Mouse (Mus musculus): Measurements from ENCODE around the gene Barx2. TPM values are rescaled to one million over a fixed set of nuclear protein-coding genes. Genes with fewer than 3 reads are reported as not detected.

The Barx2 gene
- polyA plus RNA-seq, 1 experiment = 1.0 TPM

DNA sequence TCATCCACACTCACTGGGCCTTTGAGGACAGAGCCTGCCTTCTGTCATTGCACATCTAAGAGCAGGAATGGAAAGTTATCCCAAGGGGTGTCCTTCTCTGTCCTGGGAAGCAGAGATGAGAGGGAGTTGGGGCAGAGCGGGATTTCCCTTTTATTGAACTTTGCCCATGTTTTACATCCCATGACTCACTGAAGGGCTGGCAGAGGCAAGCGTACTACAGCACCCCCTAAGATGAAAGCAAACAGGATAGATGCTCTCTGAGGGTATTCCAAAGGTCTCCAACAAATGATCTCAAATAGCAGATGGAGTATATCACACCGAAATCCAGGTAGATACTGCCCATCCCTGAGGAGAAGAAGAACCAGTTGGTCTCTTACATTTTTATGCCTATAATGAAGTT is 37.7 kb downstream of the Barx2 start:
- 91% methylated on average over 3 of the region's 3 CpGs for WGBS
- TF ChIP-seq POLR2A (IDR thresholded peaks at IDR 0.05; ENCODE audit: borderline replicate concordance, insufficient read depth, low read length) (no peak), CTCF (IDR thresholded peaks at IDR 0.05; ENCODE audit: borderline replicate concordance, insufficient read depth, low read depth, low read length) (no peak)
- Histone ChIP-seq H3K4me3 (replicated peaks; ENCODE audit: insufficient read depth, low read depth, low read length) (no peak overlapping the region), H3K4me1 (ENCODE audit: control insufficient read depth, insufficient read depth, low read length) (no peaks in the 10 kb centered on the region), H3K27ac (ENCODE audit: insufficient read depth, low read length) (no peak overlapping the region), H3K27me3 (ENCODE audit: control insufficient read depth, insufficient read depth, low read length) (no peaks in the 10 kb centered on the region)
- DNase-seq = no peak

DNA sequence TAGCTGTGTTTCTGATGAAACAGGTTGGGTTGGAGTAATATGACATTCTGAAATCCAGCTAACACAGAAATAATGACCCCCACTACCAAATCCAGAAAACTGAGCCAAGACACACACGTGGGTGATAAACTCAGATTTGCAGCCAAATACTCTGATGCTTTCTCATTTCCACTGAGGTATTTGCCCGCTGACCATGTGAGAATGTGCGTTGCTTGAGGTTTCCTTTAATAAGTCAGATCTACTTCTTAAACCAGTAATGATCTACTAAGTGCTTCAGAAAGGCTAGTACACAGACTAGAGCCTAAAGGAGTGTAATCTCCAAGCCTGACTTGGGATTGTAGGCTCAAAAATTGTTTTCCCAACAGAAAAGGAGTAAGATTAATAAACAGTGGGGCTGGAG is 39.0 kb downstream of the Barx2 start:
- H3K27ac ChIP-seq (ENCODE audit: insufficient read depth, low read length) = no peak overlapping the region
- TF ChIP-seq POLR2A (IDR thresholded peaks at IDR 0.05; ENCODE audit: borderline replicate concordance, insufficient read depth, low read length) = no peak
- WGBS = 67% methylated on average over 3 of the region's 3 CpGs
- H3K4me1 ChIP-seq (ENCODE audit: control insufficient read depth, insufficient read depth, low read length) = no peaks in the 10 kb centered on the region
- no peaks in the 10 kb centered on the region for H3K27me3 ChIP-seq (ENCODE audit: control insufficient read depth, insufficient read depth, low read length)
- no peak overlapping the region for H3K4me3 ChIP-seq (replicated peaks; ENCODE audit: insufficient read depth, low read depth, low read length)
- DNase-seq = no peak

DNA sequence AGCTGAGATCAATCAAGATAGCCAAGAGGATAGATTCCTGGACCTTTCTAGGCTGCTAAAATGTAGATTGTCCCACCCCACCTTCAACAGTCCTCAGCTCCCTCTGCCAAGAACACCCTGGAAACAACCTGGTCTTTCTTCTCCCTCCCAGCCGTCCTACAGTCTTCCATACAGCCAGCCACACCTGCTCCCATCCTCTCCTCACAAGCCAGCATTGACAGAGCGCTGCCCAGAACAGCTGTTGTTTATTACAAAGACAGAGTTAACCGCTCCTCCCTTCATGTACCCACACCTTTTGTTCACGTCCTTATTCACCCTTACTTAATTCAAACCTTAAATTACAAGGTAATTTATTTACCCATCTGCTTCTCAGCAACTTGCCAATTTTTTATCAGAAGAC is 41.9 kb downstream of the Barx2 start:
- TF ChIP-seq POLR2A (IDR thresholded peaks at IDR 0.05; ENCODE audit: borderline replicate concordance, insufficient read depth, low read length) = no peak
- TF ChIP-seq CTCF (IDR thresholded peaks at IDR 0.05; ENCODE audit: borderline replicate concordance, insufficient read depth, low read depth, low read length) = no peak
- Histone ChIP-seq H3K27me3 (ENCODE audit: control insufficient read depth, insufficient read depth, low read length) (no peaks in the 10 kb centered on the region), H3K4me1 (ENCODE audit: control insufficient read depth, insufficient read depth, low read length) (no peaks in the 10 kb centered on the region), H3K4me3 (replicated peaks; ENCODE audit: insufficient read depth, low read depth, low read length) (no peak overlapping the region), H3K27ac (ENCODE audit: insufficient read depth, low read length) (no peak overlapping the region)
- WGBS = 57% methylated on average over 4 of the region's 4 CpGs
- DNase-seq = no peak

DNA sequence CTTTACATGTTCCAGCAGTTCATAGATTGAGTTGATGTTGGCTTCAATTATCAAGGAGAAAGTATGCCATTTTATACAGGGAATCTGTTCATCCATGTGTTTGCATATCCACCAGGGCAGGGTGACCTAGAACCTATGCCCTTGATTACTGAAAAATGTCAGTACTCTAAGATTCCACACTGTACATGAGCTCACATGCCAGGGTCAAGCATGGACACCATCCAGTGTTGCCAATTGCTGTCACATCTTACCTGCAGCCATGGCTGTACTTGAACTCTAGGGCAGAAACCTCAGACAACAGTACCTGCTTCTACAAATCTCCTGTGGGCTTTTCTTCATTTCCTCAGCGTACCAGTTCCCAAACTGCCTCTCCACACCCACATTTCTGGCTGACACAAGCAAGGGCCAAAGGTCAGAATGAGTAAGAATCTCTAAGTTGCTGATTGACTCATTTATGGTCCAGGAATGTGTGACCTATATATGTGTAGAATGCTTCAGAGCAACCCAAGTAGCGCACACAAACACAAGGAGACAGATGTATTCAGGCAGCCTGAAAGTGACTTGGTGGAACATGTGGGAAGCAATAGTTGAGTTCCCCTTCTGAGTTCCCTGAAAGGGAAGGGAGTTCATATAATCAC is 44.3 kb downstream of the Barx2 start:
- Histone ChIP-seq H3K27me3 (ENCODE audit: control insufficient read depth, insufficient read depth, low read length) (no peaks in the 10 kb centered on the region), H3K4me1 (ENCODE audit: control insufficient read depth, insufficient read depth, low read length) (no peaks in the 10 kb centered on the region), H3K4me3 (replicated peaks; ENCODE audit: insufficient read depth, low read depth, low read length) (no peak overlapping the region), H3K27ac (ENCODE audit: insufficient read depth, low read length) (no peak overlapping the region)
- no peak for DNase-seq
- WGBS = 90% methylated on average over 2 of the region's 2 CpGs
- no peak for TF ChIP-seq POLR2A (IDR thresholded peaks at IDR 0.05; ENCODE audit: borderline replicate concordance, insufficient read depth, low read length)

DNA sequence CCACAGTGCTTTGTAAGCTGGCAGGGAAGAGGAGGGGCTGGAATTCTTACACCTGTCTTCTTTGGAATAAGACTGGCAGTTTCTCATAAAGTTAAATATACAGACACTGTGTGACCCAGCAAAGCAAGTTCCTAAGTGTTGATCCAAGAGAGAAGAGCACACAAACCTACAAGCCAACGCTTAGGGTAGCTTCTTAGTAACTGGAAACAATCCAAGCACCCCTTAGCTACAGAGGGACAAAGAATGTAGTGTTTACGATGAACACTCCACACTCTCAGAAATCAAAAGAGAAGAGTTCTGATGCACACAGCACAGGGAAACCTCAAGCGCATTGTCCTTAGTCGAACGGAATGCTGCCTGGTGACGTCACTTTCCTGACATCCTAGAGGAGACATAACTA is 49.4 kb downstream of the Barx2 start:
- DNase-seq = no peak
- no peak overlapping the region for H3K27ac ChIP-seq (ENCODE audit: insufficient read depth, low read length)
- WGBS = 46% methylated on average over 6 of the region's 6 CpGs

DNA sequence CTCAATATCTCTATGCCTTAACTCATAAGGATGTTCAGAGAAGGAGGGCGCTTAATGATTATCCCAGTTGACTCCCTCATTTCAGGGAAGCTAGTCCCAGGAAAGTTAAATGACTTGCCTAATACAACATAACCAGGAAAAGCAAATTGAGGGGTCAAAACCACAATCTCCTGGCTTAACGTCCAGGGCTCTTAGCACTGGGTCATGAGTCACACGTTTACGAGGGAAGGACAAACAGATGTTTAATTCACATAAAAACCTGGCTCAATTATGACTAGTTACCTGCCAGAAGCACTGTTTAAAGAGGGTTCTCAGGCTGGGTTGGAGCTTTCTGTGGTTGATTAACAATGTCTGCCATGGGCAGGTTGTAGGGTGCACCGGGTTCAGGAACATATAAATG is 53.8 kb downstream of the Barx2 start:
- WGBS = 87% methylated on average over 5 of the region's 5 CpGs
- DNase-seq = no peak
- no peaks in the 10 kb centered on the region for H3K27me3 ChIP-seq (ENCODE audit: control insufficient read depth, insufficient read depth, low read length)
- no peak for TF ChIP-seq CTCF (IDR thresholded peaks at IDR 0.05; ENCODE audit: borderline replicate concordance, insufficient read depth, low read depth, low read length)
- TF ChIP-seq POLR2A (IDR thresholded peaks at IDR 0.05; ENCODE audit: borderline replicate concordance, insufficient read depth, low read length) = no peak
- no peak overlapping the region for H3K27ac ChIP-seq (ENCODE audit: insufficient read depth, low read length)
- H3K4me1 ChIP-seq (ENCODE audit: control insufficient read depth, insufficient read depth, low read length) = no peaks in the 10 kb centered on the region
- no peak overlapping the region for H3K4me3 ChIP-seq (replicated peaks; ENCODE audit: insufficient read depth, low read depth, low read length)

More for the DNA sequence above, 49.4 kb downstream of the Barx2 start:
- Histone ChIP-seq H3K27me3 (ENCODE audit: control insufficient read depth, insufficient read depth, low read length) (no peaks in the 10 kb centered on the region), H3K4me1 (ENCODE audit: control insufficient read depth, insufficient read depth, low read length) (no peaks in the 10 kb centered on the region), H3K4me3 (replicated peaks; ENCODE audit: insufficient read depth, low read depth, low read length) (no peak overlapping the region)
- TF ChIP-seq POLR2A (IDR thresholded peaks at IDR 0.05; ENCODE audit: borderline replicate concordance, insufficient read depth, low read length) (no peak), CTCF (IDR thresholded peaks at IDR 0.05; ENCODE audit: borderline replicate concordance, insufficient read depth, low read depth, low read length) (no peak)

DNA sequence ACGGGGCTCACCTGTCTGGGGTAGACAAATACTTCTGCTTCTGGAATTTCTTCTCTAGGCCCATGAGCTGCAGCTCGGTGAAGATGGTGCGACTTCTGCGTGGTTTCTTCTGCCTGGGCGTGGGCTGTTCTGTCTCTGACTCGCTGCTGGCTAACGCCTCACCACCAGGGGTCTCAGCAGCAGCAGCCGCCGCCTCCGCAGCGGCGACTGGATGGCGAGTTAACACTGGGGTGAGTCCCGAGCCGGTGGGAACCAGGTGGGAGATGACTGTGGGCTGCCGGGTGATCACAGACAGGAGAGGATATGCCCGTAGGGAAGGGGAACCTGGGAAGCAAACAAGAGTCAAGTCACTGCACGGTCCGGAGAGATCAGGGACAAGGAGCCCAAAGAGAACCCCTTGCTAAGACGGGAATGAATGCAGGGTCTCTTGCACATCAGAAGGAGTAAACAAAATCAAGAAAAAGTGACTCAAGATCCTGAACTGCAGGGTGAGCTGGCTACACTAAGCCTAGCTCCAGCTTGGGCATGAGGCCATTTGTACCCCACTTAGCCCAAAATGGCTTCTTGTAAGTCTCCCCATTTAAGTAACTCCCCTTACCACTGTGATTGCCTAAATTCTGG is 54.4 kb downstream of the Barx2 start:
- no peak for DNase-seq
- Histone ChIP-seq H3K27me3 (ENCODE audit: control insufficient read depth, insufficient read depth, low read length) (no peaks in the 10 kb centered on the region), H3K4me1 (ENCODE audit: control insufficient read depth, insufficient read depth, low read length) (no peaks in the 10 kb centered on the region), H3K4me3 (replicated peaks; ENCODE audit: insufficient read depth, low read depth, low read length) (no peak overlapping the region), H3K27ac (ENCODE audit: insufficient read depth, low read length) (no peak overlapping the region)
- TF ChIP-seq CTCF (IDR thresholded peaks at IDR 0.05; ENCODE audit: borderline replicate concordance, insufficient read depth, low read depth, low read length) (no peak), POLR2A (IDR thresholded peaks at IDR 0.05; ENCODE audit: borderline replicate concordance, insufficient read depth, low read length) (no peak)
- WGBS = 10% methylated on average over 20 of the region's 20 CpGs

DNA sequence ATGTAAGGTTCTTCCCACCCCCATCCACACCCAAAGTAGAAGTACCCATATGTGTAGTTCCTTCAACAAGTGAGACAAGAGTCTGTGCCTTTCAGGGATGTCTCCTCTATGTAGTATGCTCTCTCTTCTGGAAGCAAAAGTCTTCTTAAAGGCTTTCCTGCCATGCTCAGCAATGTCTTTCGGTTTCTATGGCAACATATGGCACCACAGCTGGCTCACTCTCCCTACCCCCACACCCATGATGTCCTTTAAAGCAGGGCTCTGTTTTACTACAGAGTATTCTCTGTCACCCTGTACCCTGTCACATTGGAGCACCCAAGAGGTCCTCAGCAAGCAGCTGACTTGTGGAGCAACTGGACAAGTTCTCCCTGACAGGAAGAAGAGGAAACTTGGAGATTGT is 55.8 kb downstream of the Barx2 start:
- no peak for DNase-seq
- Histone ChIP-seq H3K27me3 (ENCODE audit: control insufficient read depth, insufficient read depth, low read length) (no peaks in the 10 kb centered on the region), H3K27ac (ENCODE audit: insufficient read depth, low read length) (no peak overlapping the region), H3K4me1 (ENCODE audit: control insufficient read depth, insufficient read depth, low read length) (no peaks in the 10 kb centered on the region), H3K4me3 (replicated peaks; ENCODE audit: insufficient read depth, low read depth, low read length) (no peak overlapping the region)
- TF ChIP-seq POLR2A (IDR thresholded peaks at IDR 0.05; ENCODE audit: borderline replicate concordance, insufficient read depth, low read length) = no peak
- TF ChIP-seq CTCF (IDR thresholded peaks at IDR 0.05; ENCODE audit: borderline replicate concordance, insufficient read depth, low read depth, low read length) = no peak
- WGBS = 67% methylated on average over 1 of the region's 1 CpGs
